Mouse (Mus musculus): ENCODE results near the gene Tead1.

GRCm38 (mm10) chr7:112955103-112955827, 276.1 kb downstream of the Tead1 start:
- no peak for TF ChIP-seq POLR2A (IDR thresholded peaks at IDR 0.05; ENCODE audit: control insufficient read depth, extremely low read depth, insufficient read depth, low read length, poor library complexity)
- no peak for TF ChIP-seq CTCF (IDR thresholded peaks at IDR 0.05; ENCODE audit: borderline replicate concordance, control insufficient read depth, extremely low read depth, insufficient read depth, low read length, poor library complexity)
